Mouse (Mus musculus) forelimb bud, embryonic 11.5 days (tissue): Measurements from ENCODE around the gene Ppp4r3b.
A peak's percentile ranks its signal among the peaks of the same experiment; 100 is the strongest.

ENCODE experiments used
- DNase-seq: peaks from one replicate; pipeline ENCODE4 v3.0.0-alpha.2; 2012; ENCODE audit warnings: low read depth, low spot score

Gene Ppp4r3b

DNA sequence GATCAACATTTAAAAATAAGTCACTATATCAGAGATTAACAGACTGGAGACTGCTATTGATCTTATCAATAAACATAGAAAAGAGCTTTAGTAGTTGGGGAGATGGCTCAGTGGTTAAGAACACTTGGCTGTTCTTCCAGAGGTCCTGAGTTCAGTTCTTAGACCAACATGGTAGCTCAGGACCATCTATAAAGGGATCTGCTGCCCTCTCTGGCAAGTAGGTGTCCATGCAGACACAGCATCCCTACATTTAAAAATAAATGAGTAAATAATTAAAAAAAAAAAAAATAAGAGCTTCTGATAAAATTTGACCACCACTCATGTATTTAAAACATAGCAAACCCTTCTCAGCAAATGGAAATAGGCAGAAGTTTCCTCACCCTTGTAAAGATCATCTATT is 65.4 kb downstream of the Ppp4r3b start:
- no peak for DNase-seq

- no peak for DNase-seq
These were observed 65.9 kb downstream of the Ppp4r3b start for GRCm38 (mm10) chr11:29238551-29238950.

- no peak for DNase-seq
These were observed 66.7 kb downstream of the Ppp4r3b start for GRCm38 (mm10) chr11:29239353-29239752.

- DNase-seq: no peak
These were observed 69.3 kb downstream of the Ppp4r3b start for GRCm38 (mm10) chr11:29241961-29242360.

GRCm38 (mm10) chr11:29245988-29246387 is 73.3 kb downstream of the Ppp4r3b start:
- DNase-seq: no peak

GRCm38 (mm10) chr11:29246883-29247650 is 74.4 kb downstream of the Ppp4r3b start, which contains the start of gene Cfap36:
Gene Cfap36, minus strand, starts transcription at chr11:29247409.
- peak; percentile 96 for DNase-seq

DNA sequence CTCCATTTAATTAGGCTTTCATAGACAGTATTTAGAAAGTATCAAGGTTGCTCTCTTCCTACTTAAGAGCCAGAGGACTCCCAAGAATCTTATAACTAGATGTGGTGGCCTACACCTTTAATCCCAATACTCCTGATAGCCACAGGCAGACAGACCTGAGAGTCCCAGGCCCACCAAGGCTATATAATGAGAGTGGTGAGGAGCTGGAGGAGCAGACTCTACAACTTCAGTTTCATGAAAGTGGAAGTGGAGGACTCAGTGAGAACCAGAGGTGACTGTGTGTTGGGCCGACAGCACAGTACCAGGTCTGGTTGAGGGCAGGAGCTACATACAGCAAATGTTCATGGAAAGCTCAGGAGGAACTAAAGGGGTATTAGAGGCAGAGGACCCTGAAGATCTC is 75.0 kb downstream of the Ppp4r3b start:
- DNase-seq: no peak

GRCm38 (mm10) chr11:29248386-29248785 is 75.7 kb downstream of the Ppp4r3b start:
- DNase-seq: no peak

GRCm38 (mm10) chr11:29254643-29255042 is 82.0 kb downstream of the Ppp4r3b start:
- no peak for DNase-seq

DNA sequence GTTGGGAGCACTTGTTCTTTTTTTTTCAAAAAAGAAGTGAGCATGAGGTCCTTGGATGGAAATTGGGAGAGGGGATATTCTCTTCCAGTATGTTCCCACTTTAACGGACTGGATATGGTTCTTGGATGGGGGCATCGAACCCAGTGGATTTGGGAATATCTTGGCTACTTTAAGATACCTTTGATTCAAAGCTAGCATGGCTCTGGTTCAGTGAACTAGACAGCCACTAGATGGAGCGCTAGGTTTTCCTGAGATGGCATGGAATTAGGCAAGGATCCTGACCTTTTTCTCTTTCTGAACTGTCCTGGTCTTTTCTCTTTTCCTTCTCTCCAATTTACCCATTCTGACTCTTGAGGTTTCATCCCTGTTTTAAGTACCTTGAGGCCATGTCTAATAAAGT is 95.1 kb downstream of the Ppp4r3b start:
- DNase-seq: peak; percentile 44
